Mouse (Mus musculus) megakaryocyte, embryonic 14.5 days (primary cell): ENCODE results near the gene Catsperd. TPM values are rescaled to one million over a fixed set of nuclear protein-coding genes. Genes with fewer than 3 reads are reported as not detected.
"Not testable (repeated sequence)": the region's sequence is repeated elsewhere in the genome, so short reads cannot be mapped to it uniquely, and the experiment has no call there.

Experiments
- H3K27me3 ChIP-seq: replicated peaks from 2 replicates; pipeline ENCODE3; 2012; ENCODE audit warnings: inconsistent platforms
- H3K36me3 ChIP-seq: replicated peaks from 2 replicates; pipeline ENCODE3; 2012; ENCODE audit warnings: low read length, inconsistent platforms, mixed read lengths
- H3K4me1 ChIP-seq: 2 replicates; pipeline ENCODE4 v1.6.1; 2012; ENCODE audit warnings: inconsistent platforms
- H3K4me3 ChIP-seq: replicated peaks from 2 replicates; pipeline ENCODE3; 2012; ENCODE audit warnings: moderate library complexity, mild to moderate bottlenecking, inconsistent platforms
- H3K9me3 ChIP-seq: 2 replicates; pipeline ENCODE4 v1.6.1; 2012; ENCODE audit warnings: inconsistent platforms
- FLI1 ChIP-seq: IDR thresholded peaks from 2 replicates; pipeline ENCODE4 v1.6.1; 2012; ENCODE audit warnings: low read length, inconsistent platforms, mixed read lengths
- GATA1 ChIP-seq: IDR thresholded peaks from 3 replicates; pipeline ENCODE4 v1.6.1; 2012; ENCODE audit warnings: mixed read lengths, low read length, inconsistent platforms, borderline replicate concordance
- polyA plus RNA-seq: library from polyadenylated mRNA; stranded (reverse); fragments of >175 nt; gene quantifications from 2 replicates; pipeline ENCODE4 v1.2.3, GENCODE M21; 2012; ENCODE audit warnings: low replicate concordance; ENCODE audit not compliant: insufficient read depth

The Catsperd gene
- polyA plus RNA-seq, 1 experiment = not detected

DNA sequence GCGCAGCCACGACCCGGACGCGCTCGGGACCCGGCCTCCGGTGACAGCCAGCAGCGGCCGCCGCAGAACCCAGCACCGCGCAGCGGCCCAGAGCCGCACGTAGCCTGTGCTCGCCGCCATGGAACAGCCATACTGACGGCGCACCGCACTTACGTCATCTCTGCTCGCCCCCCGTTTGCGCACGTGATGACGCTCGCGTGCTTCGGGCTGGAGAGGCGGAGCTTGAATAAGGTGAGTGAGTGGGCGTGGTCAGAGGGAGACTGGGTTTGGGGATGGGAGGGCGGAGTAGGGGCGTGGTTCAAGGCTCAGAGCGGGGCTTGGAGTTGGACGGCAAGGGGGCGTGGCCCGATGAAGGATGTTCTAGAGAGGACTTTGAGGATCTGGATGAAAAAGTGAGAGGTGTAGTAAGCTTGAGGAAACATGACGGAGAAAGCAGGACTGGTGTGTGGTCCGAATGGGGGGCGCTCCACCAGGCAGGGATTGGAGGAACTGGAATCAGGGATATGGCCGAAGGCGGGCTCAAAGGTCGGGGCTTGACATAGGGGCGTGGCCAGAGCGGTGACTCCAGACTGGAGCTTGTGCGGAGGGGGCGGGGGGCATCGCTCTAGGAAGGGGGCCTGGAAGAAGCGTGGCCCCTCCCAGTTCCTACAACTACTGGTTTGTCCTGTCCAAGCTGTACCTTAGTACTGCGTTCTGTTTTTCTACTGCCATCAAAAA lies 1.0 kb upstream of the Catsperd start, which contains the start of gene Lonp1:
TSS of gene Lonp1 (minus strand) at position 134 of the 717 bp plus-strand sequence.
- H3K4me1 ChIP-seq = peaks cover 41% of the 10 kb centered on the region
- peaks cover 32% of the 10 kb centered on the region for H3K36me3 ChIP-seq
- H3K27me3 ChIP-seq = peaks cover 12% of the 10 kb centered on the region
- peaks cover 5% of the 10 kb centered on the region; the same call in 1 of the 2 replicates for H3K9me3 ChIP-seq
- peak within 1 kb of the TSS; percentile 99 for H3K4me3 ChIP-seq
- TF ChIP-seq FLI1 (no peak), GATA1 (no peak)

DNA sequence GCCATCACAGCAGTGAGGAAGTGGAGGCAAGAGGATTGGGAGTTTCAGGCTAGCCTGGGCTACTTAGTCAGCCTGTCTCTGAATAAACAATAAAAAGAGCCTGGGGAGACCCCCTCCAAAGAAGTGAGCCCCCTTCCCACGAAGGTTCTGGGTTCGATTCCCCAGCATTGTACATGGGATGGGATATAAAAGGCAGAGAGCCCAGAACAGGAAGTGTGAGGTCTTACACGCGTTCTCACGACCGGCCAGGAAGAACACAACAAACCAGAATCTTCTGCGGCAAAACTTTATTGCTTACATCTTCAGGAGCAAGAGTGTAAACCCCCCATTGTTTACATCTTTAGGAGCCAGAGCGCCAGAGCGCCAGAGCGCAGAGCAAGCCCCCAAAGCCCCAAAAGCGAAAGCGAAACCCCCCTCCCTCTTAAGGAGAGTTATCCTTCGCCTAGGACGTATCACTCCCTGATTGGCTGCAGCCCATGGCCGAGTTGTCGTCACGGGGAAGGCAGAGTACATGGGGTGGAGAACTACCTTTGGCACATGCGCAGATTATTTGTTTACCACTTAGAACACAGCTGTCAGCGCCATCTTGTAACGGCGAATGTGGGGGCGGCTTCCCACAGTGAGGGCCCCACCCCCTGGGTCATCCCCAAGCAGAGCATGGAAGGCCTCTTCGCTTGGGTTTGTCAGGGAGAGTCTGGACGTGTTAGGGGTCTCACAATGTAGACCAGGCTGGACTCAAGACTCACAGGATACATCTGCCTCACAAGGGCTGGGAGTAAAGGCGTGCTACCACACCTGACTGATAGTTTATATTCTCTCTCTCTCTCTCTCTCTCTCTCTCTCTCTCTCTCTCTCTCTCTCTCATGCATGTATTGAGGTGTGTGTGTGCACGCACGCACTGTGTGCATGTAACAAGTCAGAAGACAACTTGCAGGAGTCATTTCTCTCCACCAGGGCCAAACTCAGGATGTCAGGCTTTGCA lies 2.1 kb downstream of the Catsperd start:
- not testable (repeated sequence) for H3K9me3 ChIP-seq, H3K36me3 ChIP-seq
- peaks cover 32% of the 10 kb centered on the region for H3K27me3 ChIP-seq
- peak overlapping the region; percentile 21 for H3K4me3 ChIP-seq
- H3K4me1 ChIP-seq = peaks cover 30% of the 10 kb centered on the region

DNA sequence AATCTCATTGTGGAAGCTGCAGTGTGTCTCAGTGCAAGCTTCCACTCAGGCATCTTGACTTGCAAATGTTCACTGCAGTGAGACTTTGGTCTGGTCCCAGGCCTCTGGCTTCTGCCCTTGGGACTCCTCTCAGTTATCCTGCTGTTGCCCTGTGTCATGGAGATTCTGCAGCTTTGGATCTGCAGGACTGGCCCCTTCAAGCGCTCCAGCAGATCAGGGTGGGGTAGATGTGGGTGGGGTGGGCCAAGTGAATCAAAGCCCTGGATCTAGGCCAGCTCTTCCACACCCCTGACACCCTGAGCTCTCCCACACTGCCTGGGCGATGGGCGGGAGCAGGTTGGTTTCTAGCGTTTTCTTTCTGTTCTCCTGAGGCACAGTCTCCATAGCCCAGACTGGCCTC lies 3.9 kb downstream of the Catsperd start:
- no peak for TF ChIP-seq GATA1
- no peak for TF ChIP-seq FLI1
- Histone ChIP-seq H3K9me3 (peaks cover 5% of the 10 kb centered on the region; the same call in 1 of the 2 replicates), H3K27me3 (peaks cover 39% of the 10 kb centered on the region), H3K36me3 (no peaks in the 10 kb centered on the region), H3K4me1 (peaks cover 16% of the 10 kb centered on the region), H3K4me3 (no peak overlapping the region)

DNA sequence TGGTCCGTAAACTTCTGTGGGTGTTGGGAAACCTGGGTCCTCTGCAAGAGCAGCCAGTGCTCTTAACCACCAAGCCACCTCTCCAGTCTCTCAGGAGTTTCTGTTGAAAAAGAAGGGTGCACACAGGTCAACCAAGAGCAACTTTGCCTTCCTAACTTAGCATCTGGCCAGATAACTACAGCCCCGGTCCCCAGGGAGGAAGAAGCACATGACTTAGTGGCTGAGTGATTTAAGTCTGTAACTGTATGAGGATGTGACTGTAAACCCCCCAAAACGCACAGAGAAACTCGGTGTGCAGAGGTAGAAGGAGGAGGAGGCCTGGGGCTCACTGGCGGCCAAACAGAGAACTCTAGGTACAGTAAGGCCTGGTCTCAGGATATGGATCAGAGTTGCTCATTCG lies 6.1 kb downstream of the Catsperd start:
- TF ChIP-seq FLI1 (no peak), GATA1 (no peak)
- Histone ChIP-seq H3K4me1 (no peaks in the 10 kb centered on the region; the same call in 1 of the 2 replicates), H3K27me3 (peaks cover 54% of the 10 kb centered on the region), H3K36me3 (no peaks in the 10 kb centered on the region), H3K4me3 (no peak overlapping the region), H3K9me3 (peaks cover 7% of the 10 kb centered on the region)

DNA sequence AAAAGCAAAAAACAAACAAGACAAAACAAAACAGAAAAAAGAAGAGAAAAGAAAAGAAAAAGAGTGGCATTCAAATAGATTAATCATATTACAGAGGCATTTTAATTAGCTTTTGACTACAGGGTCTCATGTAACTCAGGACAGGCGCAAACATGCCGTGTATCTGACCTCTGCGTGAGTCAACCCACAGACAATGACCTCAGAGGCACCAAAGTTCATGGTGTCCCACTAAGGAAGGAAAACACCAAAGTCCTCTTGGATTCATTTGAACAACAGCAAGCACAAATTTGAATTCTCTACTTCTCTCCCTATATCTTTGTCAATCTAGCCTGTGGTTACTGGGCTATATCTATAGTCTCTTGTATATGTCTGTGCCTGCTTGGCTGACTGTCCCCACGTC lies 15.3 kb downstream of the Catsperd start:
- Histone ChIP-seq H3K4me3 (no peak overlapping the region), H3K36me3 (no peaks in the 10 kb centered on the region), H3K9me3 (peaks cover 16% of the 10 kb centered on the region), H3K4me1 (no peaks in the 10 kb centered on the region), H3K27me3 (peaks cover 48% of the 10 kb centered on the region)
- TF ChIP-seq GATA1 = no peak
- no peak for TF ChIP-seq FLI1

DNA sequence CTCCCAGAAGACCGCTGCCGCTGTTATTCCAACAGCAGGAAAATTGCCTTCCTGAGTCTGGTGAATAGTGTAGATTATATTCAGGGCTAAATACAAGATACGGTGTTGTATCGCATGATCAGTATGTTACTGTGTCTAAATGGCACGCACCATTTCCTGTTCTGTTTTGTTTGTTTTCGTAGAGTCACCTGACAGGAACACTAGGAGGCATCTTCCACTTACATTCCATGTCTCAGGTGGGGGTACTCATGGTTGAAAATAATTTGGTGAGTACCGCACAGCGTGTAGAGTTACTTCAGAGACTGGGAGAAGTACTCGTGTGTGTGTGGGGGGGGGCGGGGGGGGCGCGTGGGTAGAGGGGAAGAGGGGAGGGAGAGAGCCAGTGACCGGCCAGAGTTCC lies 19.6 kb downstream of the Catsperd start:
- TF ChIP-seq FLI1 (no peak), GATA1 (no peak)
- Histone ChIP-seq H3K9me3 (no peaks in the 10 kb centered on the region), H3K4me3 (no peak overlapping the region), H3K36me3 (no peaks in the 10 kb centered on the region), H3K4me1 (peaks cover 19% of the 10 kb centered on the region), H3K27me3 (peaks cover 51% of the 10 kb centered on the region)

DNA sequence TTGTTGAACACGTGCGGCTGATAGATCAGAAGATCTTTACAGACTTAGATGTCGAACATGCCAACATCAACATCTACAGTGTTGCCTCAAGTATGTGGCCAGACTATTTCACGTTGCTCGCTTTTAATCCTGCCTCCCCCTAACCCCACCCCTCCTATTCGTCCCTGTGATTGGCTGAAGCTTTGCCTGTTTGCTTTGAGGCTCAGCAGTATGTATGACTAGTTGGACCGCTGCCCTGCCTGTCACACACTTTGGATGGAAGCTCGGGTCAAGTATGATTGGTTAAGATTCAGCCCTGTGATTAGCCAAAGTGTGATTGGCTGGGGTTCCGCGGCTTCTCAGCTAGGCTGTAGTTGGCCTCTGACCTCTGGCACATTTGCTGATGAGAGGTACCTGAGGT lies 23.9 kb downstream of the Catsperd start:
- H3K27me3 ChIP-seq = peaks cover 80% of the 10 kb centered on the region
- no peaks in the 10 kb centered on the region for H3K36me3 ChIP-seq
- H3K9me3 ChIP-seq = no peaks in the 10 kb centered on the region
- peaks cover 24% of the 10 kb centered on the region for H3K4me1 ChIP-seq
- no peak for TF ChIP-seq FLI1
- no peak for TF ChIP-seq GATA1
- H3K4me3 ChIP-seq = no peak overlapping the region

DNA sequence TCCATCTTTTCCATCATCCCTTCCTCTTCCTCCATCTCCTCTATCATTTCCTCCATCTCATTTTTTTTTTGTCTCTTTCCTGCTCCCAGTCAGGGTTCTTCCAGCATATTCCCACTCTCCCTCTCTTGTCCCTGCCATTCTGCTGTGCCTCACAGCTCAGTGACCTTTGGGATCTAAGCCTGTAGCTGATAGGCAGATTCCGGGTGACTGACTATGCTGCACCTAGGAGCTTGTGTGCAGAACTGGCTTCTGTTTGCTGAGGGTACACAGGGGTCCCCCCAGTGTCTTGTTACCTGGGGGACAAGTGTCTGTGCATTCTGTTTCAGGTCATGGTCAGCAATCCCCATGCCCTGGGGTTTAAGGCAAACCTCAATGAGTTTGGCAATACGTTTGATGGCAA lies 26.8 kb downstream of the Catsperd start:
- peaks cover 81% of the 10 kb centered on the region for H3K27me3 ChIP-seq
- no peaks in the 10 kb centered on the region for H3K36me3 ChIP-seq
- H3K4me1 ChIP-seq = peaks cover 18% of the 10 kb centered on the region
- TF ChIP-seq FLI1 (no peak), GATA1 (no peak)
- H3K4me3 ChIP-seq = no peak overlapping the region
- no peaks in the 10 kb centered on the region for H3K9me3 ChIP-seq

DNA sequence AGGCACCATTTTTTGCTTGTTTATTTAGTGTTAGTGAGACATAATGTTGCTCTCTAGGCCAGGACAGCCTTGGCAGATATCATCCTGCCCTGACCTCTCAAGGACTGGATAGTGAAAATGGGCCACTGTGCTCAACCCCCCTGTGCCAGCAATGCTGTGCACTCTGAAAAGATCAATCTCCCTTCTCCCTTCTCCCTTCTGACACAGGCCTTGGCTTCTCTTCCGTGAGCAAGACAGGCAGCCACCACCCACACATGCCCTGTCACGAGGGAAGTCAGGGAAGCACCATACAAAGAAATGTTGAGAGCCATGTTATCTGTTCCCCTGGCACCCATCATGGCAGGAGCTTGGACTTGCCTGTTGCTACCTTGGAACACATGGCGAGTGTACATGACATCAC lies 27.4 kb downstream of the Catsperd start:
- Histone ChIP-seq H3K4me3 (no peak overlapping the region), H3K27me3 (peaks cover 82% of the 10 kb centered on the region)
- TF ChIP-seq GATA1 = no peak
- no peak for TF ChIP-seq FLI1

DNA sequence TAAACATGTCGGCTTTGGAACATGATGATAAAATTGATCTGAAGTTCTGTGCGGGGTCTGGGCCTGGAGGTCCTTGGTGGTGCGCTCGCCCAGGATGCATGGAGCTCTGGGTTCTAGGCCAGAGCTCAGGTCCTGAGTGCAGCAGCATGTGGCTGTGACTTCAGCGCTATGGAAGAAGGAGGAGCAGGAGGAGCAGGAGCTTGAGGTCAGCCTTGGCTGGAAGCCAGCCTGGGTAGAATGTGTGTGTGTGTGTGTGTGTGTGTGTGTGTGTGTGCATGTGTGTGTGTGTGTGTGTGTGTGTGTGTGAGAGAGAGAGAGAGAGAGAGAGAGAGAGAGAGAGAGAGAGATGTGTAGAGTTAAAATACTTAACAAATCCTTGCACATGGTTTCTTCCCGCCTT lies 28.2 kb downstream of the Catsperd start:
- Histone ChIP-seq H3K9me3 (no peaks in the 10 kb centered on the region), H3K4me3 (no peak overlapping the region), H3K27me3 (peaks cover 84% of the 10 kb centered on the region), H3K36me3 (no peaks in the 10 kb centered on the region), H3K4me1 (peaks cover 8% of the 10 kb centered on the region; the same call in 1 of the 2 replicates)
- TF ChIP-seq GATA1 = no peak
- TF ChIP-seq FLI1 = no peak

More for the DNA sequence above, 27.4 kb downstream of the Catsperd start:
- no peaks in the 10 kb centered on the region for H3K9me3 ChIP-seq
- H3K36me3 ChIP-seq = no peaks in the 10 kb centered on the region
- peaks cover 13% of the 10 kb centered on the region for H3K4me1 ChIP-seq
